Mouse (Mus musculus) layer of hippocampus, postnatal 14 days (tissue): ENCODE measurements around the gene Gucy2g. TPM values are rescaled to one million over a fixed set of nuclear protein-coding genes. Genes with fewer than 3 reads are reported as not detected.

Experiments used
- DNase-seq, 2 experiments: peaks; one replicate each; pipeline ENCODE4 v3.0.0; 2021 to 2022; ENCODE audit warnings: low spot score in 2 of 2, mixed read lengths in 1 of 2
- long read RNA-seq, 2 experiments: library from polyadenylated mRNA; stranded (forward); transcript quantifications; one replicate each; pipeline ENCODE4 v2.0.0; 2021
- total RNA-seq, 2 experiments: library from RNA; stranded (reverse); gene quantifications; 2 replicates each; pipeline ENCODE4 v1.2.3; 2021

Gene Gucy2g
- under 1 TPM; 0.46 to 0.52 TPM for total RNA-seq
- long read RNA-seq, experiment 1: 0 reads
- long read RNA-seq, experiment 2, partial matches to known transcripts: 1 of 1 reads
- long read RNA-seq, experiment 2, other reads (novel, unspliced or antisense): 0 of 1 reads

- no peak for DNase-seq
These were observed at the start of gene Gucy2g for GRCm38 (mm10) chr19:55241186-55241645. Gene Gucy2g, minus strand, starts transcription at chr19:55241236.

- DNase-seq: no peak
These were observed 47.9 kb upstream of the Gucy2g start for GRCm38 (mm10) chr19:55288974-55289373.

GRCm38 (mm10) chr19:55286034-55286433, 45.0 kb upstream of the Gucy2g start:
- DNase-seq: no peak

GRCm38 (mm10) chr19:55284093-55284492, 43.1 kb upstream of the Gucy2g start:
- no peak for DNase-seq

GRCm38 (mm10) chr19:55276770-55277169, 35.7 kb upstream of the Gucy2g start:
- no peak for DNase-seq

GRCm38 (mm10) chr19:55276100-55276499, 35.1 kb upstream of the Gucy2g start:
- DNase-seq: no peak

- no peak for DNase-seq
These were observed 32.3 kb upstream of the Gucy2g start for GRCm38 (mm10) chr19:55273340-55273739.

- DNase-seq: no peak
These were observed 30.4 kb upstream of the Gucy2g start for GRCm38 (mm10) chr19:55271448-55271847.

- DNase-seq: no peak
These were observed 28.0 kb upstream of the Gucy2g start for GRCm38 (mm10) chr19:55269051-55269450.

GRCm38 (mm10) chr19:55268150-55268549, 27.1 kb upstream of the Gucy2g start:
- DNase-seq: no peak

- no peak for DNase-seq
These were observed 25.8 kb upstream of the Gucy2g start for GRCm38 (mm10) chr19:55266786-55267185.

GRCm38 (mm10) chr19:55265269-55265668, 24.2 kb upstream of the Gucy2g start:
- no peak for DNase-seq

- no peak for DNase-seq
These were observed 19.6 kb upstream of the Gucy2g start for GRCm38 (mm10) chr19:55260389-55261184.

GRCm38 (mm10) chr19:55258514-55258913, 17.5 kb upstream of the Gucy2g start:
- DNase-seq: no peak

- DNase-seq: no peak
These were observed 16.8 kb upstream of the Gucy2g start for GRCm38 (mm10) chr19:55257656-55258375.

- DNase-seq: peak in 1 of 2 experiments; percentile 58
These were observed 15.1 kb upstream of the Gucy2g start for GRCm38 (mm10) chr19:55256156-55256555.

GRCm38 (mm10) chr19:55254513-55255016, 13.5 kb upstream of the Gucy2g start:
- peak; percentile 21 to 44 for DNase-seq

GRCm38 (mm10) chr19:55253570-55254441, 12.8 kb upstream of the Gucy2g start:
- peak; percentile 34 to 50 for DNase-seq

GRCm38 (mm10) chr19:55253239-55253569, 12.2 kb upstream of the Gucy2g start:
- DNase-seq: no peak

GRCm38 (mm10) chr19:55251383-55252124, 10.5 kb upstream of the Gucy2g start, which contains the start of gene Acsl5:
Gene Acsl5, plus strand, starts transcription at chr19:55251938.
- DNase-seq: no peak
